Mouse (Mus musculus) spleen, adult 2 months (tissue): ENCODE measurements at regions not wholly inside any gene's neighbourhood (a gene's known extent, or its start where the extent isn't known, plus 50 kb on each side); places are given as distances from the start of the nearest gene placed in this dataset.

Source experiments
- DNase-seq, 2 experiments: peaks; one replicate each; pipeline versions ENCODE4 v3.0.0 to v3.0.0-alpha.2; 2012 to 2021; ENCODE audit warnings: low spot score in 2 of 2, low read depth in 1 of 2
- H3K27ac ChIP-seq: fragments of 200-500 bp; 2 replicates; pipeline ENCODE4 v1.5.1; 2012; ENCODE audit warnings: low read length, inconsistent platforms; ENCODE audit not compliant: insufficient read depth
- H3K27me3 ChIP-seq: fragments of 200-500 bp; 2 replicates; pipeline ENCODE4 v1.6.1; 2012; ENCODE audit warnings: mild to moderate bottlenecking, moderate library complexity, low read length, inconsistent platforms; ENCODE audit not compliant: control insufficient read depth, insufficient read depth
- H3K36me3 ChIP-seq: fragments of 200-500 bp; 2 replicates; pipeline ENCODE4 v1.6.1; 2012; ENCODE audit warnings: mild to moderate bottlenecking, low read length, inconsistent platforms; ENCODE audit not compliant: control insufficient read depth, insufficient read depth
- H3K4me1 ChIP-seq: fragments of 200-500 bp; 2 replicates; pipeline ENCODE4 v1.6.1; 2011; ENCODE audit warnings: inconsistent platforms; ENCODE audit not compliant: control insufficient read depth, insufficient read depth, insufficient read length
- H3K4me3 ChIP-seq: fragments of 200-500 bp; 2 replicates; pipeline ENCODE4 v1.5.1; 2011; ENCODE audit warnings: mild to moderate bottlenecking, inconsistent platforms; ENCODE audit not compliant: insufficient read depth, insufficient read length; ENCODE audit errors: extremely low read depth
- CTCF ChIP-seq: fragments of 200-500 bp; IDR thresholded peaks from 2 replicates; pipeline ENCODE4 v1.5.1; 2011; ENCODE audit warnings: mild to moderate bottlenecking, inconsistent platforms; ENCODE audit not compliant: insufficient read depth, insufficient read length, insufficient replicate concordance; ENCODE audit errors: extremely low read depth
- POLR2A ChIP-seq: fragments of 200-500 bp; IDR thresholded peaks from 2 replicates; pipeline ENCODE4 v1.6.1; 2011; ENCODE audit warnings: low read depth, low read length, inconsistent platforms
- WGBS: fragments of 180-500 bp; shearing (Covaris S2); methylation state at CpG from one replicate; pipeline ENCODE4 v1.1.7; 2018; 5-methylcytosine and 5-hydroxymethylcytosine counted together

DNA sequence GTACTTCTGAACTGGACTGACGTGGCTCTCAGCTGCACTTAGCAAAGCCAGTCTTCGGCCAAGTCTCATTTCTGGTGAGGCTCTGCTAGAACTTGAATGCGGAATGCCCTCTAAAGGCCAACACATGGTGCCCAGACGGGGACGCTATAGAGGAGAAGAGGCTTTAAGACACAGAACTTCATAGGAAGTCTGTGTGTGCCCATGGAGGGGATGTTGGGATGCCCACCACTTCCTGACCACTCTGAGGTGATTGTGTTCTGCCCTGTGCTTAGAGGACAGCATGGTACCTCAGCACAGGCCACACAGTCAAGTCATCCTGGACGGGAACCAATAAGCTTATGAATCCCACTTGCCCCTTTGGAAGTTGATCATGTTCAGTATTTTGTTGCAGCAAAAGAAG is 325.3 kb upstream of the Map3k7 start:
- DNase-seq, result no peak
- 88% methylated on average over 6 of the region's 6 CpGs for WGBS
- Histone ChIP-seq H3K4me1 (no peaks in the 10 kb centered on the region), H3K27ac (no peak overlapping the region), H3K27me3 (no peaks in the 10 kb centered on the region), H3K36me3 (no peaks in the 10 kb centered on the region), H3K4me3 (no peak overlapping the region)
- TF ChIP-seq CTCF (no peak), POLR2A (no peak)

DNA sequence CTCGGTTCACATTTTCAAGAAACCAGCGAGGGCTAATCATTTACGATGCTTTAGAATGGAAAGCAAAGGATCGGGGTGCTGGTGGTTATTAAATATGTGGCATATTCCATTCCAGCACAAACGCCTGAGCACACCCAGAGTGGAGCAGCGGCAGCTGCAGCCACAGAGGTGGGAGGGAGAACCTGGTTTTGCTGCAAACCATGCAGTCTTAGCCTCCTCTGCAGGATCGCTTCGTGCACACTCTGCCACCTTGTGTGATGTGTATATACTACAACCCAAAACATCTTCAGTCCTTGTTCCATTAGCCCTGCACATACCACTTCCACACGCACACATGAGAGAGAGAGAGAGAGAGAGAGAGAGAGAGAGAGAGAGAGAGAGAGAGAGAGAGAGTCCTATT is 321.7 kb upstream of the Map3k7 start:
- no peaks in the 10 kb centered on the region for H3K4me1 ChIP-seq
- TF ChIP-seq POLR2A (no peak), CTCF (no peak)
- no peak for DNase-seq
- no peaks in the 10 kb centered on the region for H3K36me3 ChIP-seq
- H3K27me3 ChIP-seq, result no peaks in the 10 kb centered on the region
- 33% methylated on average over 9 of the region's 9 CpGs for WGBS
- H3K4me3 ChIP-seq, result no peak overlapping the region
- H3K27ac ChIP-seq, result no peak overlapping the region

DNA sequence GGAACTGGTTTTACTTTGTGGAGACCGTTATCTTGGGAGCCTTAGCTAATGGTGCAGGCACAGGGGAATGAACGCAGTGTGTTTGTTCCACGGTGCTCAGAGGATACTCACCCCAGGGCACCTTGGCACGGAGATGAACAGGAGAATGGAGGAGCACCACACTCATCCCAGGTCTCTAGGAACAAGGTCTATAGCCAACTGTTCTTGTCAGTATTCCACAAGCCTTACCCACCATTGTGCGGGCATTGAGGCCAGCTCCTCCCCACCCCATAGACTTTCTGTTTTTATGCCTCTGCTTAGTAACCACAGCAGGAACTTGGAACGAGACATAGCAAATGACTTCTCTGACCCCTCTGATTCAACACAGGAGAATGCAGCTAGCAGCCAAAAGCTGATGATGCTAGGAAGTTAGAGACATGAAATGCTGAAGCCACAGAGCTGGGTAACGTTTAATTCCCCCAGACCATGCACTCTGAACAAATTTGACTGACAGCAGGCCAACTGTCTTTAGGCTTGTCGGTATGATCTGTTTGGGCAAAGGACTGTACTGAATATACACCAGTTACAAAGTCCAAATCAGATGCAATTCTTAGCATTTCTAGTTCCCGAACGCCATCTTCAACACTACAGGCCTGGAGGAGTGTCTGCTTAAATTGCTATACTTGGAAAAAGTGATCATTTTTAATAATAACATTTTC is 321.2 kb upstream of the Map3k7 start:
- H3K27me3 ChIP-seq, result no peaks in the 10 kb centered on the region
- DNase-seq, result no peak
- no peak overlapping the region for H3K4me3 ChIP-seq
- TF ChIP-seq CTCF (no peak), POLR2A (no peak)
- WGBS, result 29% methylated on average over 10 of the region's 10 CpGs
- H3K4me1 ChIP-seq, result no peaks in the 10 kb centered on the region
- H3K36me3 ChIP-seq, result no peaks in the 10 kb centered on the region
- no peak overlapping the region for H3K27ac ChIP-seq

DNA sequence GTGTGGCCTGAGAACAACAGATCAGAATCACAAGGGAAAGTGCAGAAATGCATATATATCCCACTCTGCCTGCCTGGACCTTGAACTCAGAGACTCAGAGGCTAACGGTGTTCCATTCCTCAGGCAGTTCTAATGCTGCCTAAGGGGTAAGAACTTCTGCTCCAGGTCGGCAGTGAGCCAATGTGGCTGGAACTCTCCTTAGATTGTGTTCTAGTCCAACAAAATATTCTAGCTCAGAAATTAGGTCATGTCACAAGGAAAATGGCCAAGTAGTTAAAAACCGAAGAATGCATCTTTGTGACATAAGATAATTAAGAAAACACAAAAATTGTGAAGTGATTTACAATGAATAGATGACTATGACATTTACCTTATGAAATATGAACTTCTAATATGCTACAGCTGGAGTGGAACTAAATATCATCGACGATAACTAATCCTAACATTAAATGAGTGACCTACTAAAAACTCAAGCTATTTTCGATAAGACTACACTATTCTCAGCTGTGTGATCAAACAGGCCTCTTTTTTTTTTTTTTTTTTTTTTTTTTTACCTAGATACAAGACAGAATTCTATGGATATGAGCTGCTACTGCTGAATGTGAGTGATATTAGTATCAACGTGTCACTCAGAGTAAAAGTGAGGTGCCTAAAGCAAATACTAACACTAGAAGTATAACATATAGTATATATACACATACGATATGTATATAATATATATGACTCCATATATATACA is 315.1 kb upstream of the Map3k7 start:
- DNase-seq, result no peak
- Histone ChIP-seq H3K4me3 (no peak overlapping the region), H3K27me3 (no peaks in the 10 kb centered on the region), H3K4me1 (no peaks in the 10 kb centered on the region), H3K36me3 (no peaks in the 10 kb centered on the region), H3K27ac (no peak overlapping the region)
- TF ChIP-seq CTCF (no peak), POLR2A (no peak)
- WGBS, result 89% methylated on average over 8 of the region's 8 CpGs

DNA sequence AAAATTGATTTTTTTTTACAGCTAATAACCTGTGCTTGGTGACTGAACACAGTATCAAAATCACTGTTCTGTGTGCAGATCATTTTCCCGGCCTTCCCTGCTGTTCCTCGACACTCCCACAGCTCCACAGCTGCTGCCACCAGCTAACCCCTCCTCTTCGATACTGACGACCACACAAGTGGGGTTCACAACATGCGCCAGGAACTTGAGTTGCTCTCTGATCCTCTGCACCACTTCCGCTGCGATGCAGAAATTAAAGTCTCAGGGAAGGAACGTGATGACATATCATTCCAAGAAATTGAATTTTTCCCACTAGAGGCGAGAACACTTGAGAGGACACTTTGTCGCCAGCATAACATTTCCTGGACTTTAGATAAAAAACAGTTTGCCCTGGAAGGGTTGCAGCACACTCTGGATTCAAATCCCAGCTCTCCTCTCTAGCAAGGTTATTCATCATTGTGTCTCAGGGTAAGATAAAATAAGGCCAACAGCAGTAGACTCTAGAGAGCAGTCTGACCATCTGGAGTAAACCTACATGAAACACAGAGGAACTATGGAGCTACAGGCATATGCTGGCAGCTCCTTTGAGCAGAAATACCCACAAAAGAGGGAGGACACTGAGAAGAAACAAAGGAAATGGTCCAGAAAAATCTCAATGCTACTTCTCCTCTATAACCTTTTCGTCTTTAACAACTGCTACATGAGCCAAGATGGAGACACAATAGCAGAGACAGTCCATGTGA is 308.4 kb upstream of the Map3k7 start:
- no peaks in the 10 kb centered on the region for H3K27me3 ChIP-seq
- H3K4me1 ChIP-seq, result no peaks in the 10 kb centered on the region
- 88% methylated on average over 11 of the region's 11 CpGs for WGBS
- H3K27ac ChIP-seq, result no peak overlapping the region
- TF ChIP-seq CTCF (no peak), POLR2A (no peak)
- H3K4me3 ChIP-seq, result no peak overlapping the region
- DNase-seq, result no peak
- no peaks in the 10 kb centered on the region for H3K36me3 ChIP-seq

DNA sequence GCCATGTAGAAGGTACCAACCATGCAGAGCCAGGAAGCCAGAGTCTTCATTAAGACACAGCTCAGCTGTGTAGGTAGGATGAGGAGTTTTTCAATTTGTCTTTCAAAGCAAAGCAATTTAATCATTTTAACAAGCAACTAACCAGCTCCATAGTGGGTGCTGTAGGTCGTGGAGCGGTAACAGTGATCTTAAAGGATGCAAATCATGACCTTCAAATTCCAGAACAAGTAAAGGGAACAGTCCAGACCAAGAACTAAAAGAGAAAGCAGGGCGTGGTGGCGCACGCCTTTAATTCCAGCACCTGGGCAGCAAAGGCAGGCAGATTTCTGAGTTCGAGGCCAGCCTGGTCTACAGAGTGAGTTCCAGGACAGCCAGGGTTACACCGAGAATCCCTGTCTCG is 307.8 kb upstream of the Map3k7 start:
- Histone ChIP-seq H3K4me3 (no peak overlapping the region), H3K36me3 (no peaks in the 10 kb centered on the region), H3K4me1 (no peaks in the 10 kb centered on the region), H3K27me3 (no peaks in the 10 kb centered on the region), H3K27ac (no peak overlapping the region)
- no peak for DNase-seq
- WGBS, result 91% methylated on average over 8 of the region's 8 CpGs
- TF ChIP-seq CTCF (no peak), POLR2A (no peak)

DNA sequence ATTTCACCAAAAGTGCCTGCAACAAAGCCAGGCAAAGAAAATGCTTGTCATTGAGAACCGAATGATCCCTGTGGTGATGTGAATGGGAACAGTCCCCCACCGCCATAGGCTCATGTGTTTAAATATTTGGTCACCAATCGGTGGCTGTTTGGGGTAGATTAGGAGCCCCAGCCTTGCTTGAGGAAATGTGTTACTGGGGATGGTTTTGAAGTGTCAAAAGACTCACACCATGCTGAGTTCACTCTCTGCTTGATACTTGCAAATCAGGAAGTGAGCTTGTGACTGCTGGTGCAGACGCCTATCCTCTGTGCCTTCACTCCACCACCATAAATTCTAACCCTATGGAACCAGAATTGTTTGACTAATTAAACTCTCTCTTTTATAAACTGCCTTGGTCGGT is 305.1 kb upstream of the Map3k7 start:
- no peaks in the 10 kb centered on the region for H3K27me3 ChIP-seq
- no peak overlapping the region for H3K27ac ChIP-seq
- H3K4me1 ChIP-seq, result no peaks in the 10 kb centered on the region
- no peak for DNase-seq
- no peaks in the 10 kb centered on the region for H3K36me3 ChIP-seq
- TF ChIP-seq POLR2A (no peak), CTCF (no peak)
- 60% methylated on average over 5 of the region's 5 CpGs for WGBS
- no peak overlapping the region for H3K4me3 ChIP-seq
